Mouse (Mus musculus): ENCODE measurements around the gene Pten.

- TF ChIP-seq CTCF (conservative IDR thresholded peaks at IDR 0.05; ENCODE audit: low read length) (no peak), NANOG (IDR thresholded peaks at IDR 0.05; ENCODE audit: borderline replicate concordance, low read length) (no peak), POU5F1 (IDR thresholded peaks at IDR 0.05; ENCODE audit: borderline replicate concordance, low read length) (no peak)
Observed at GRCm38 (mm10) chr19:32808690-32809089, 51.4 kb downstream of the Pten start.

Data from E14TG2a.4 (cell line).